Mouse (Mus musculus) intestine, embryonic 15.5 days (tissue): ENCODE measurements around the gene Qpctl. TPM values are rescaled to one million over a fixed set of nuclear protein-coding genes. Genes with fewer than 3 reads are reported as not detected.

ENCODE experiments used
- ATAC-seq: fragments of 200-750 bp; cut with Nextera tagmentation; 2 replicates; pipeline ENCODE4 v1.8.0; 2017; ENCODE audit warnings: moderate TSS enrichment, moderate library complexity
- H3K27ac ChIP-seq: fragments of 300-500 bp; sonication (generic); 2 replicates; pipeline ENCODE4 v1.5.1; 2015; ENCODE audit warnings: mild to moderate bottlenecking, inconsistent platforms
- H3K27me3 ChIP-seq: fragments of 300-500 bp; sonication (generic); replicated peaks from 2 replicates; pipeline ENCODE4 v1.6.1; 2015; ENCODE audit warnings: inconsistent platforms
- H3K36me3 ChIP-seq: fragments of 300-500 bp; sonication (generic); 2 replicates; pipeline ENCODE4 v1.6.1; 2015; ENCODE audit warnings: inconsistent platforms
- H3K4me1 ChIP-seq: fragments of 300-500 bp; sonication (generic); replicated peaks from 2 replicates; pipeline ENCODE4 v1.6.1; 2015; ENCODE audit warnings: inconsistent platforms
- H3K4me2 ChIP-seq: fragments of 300-500 bp; sonication (generic); replicated peaks from 2 replicates; pipeline ENCODE4 v1.6.1; 2015; ENCODE audit warnings: mild to moderate bottlenecking, inconsistent platforms
- H3K4me3 ChIP-seq: fragments of 300-500 bp; sonication (generic); replicated peaks from 2 replicates; pipeline ENCODE4 v1.5.1; 2015; ENCODE audit warnings: inconsistent platforms
- H3K9ac ChIP-seq: fragments of 300-500 bp; sonication (generic); 2 replicates; pipeline ENCODE4 v1.6.1; 2015; ENCODE audit warnings: inconsistent platforms
- H3K9me3 ChIP-seq: fragments of 300-500 bp; sonication (generic); 2 replicates; pipeline ENCODE4 v1.6.1; 2016; ENCODE audit warnings: inconsistent platforms
- WGBS: fragments of 180-500 bp; shearing (Covaris S2); methylation state at CpG from one replicate; pipeline ENCODE4 v1.1.7; 2015; 5-methylcytosine and 5-hydroxymethylcytosine counted together
- microRNA counts: library from miRNA; unstranded; fragments of <30 nt; microRNA quantifications from one replicate; lab custom pipeline; 2016
- polyA plus RNA-seq: library from polyadenylated mRNA; unstranded; fragments of >200 nt; fragmentation: Nextera tagmentation; extraction: Ambion mirVana; gene quantifications from 2 replicates; pipeline ENCODE4 v1.2.1, GENCODE M21; 2015

The Qpctl gene
- polyA plus RNA-seq, 1 experiment from 2014 or later, result 9.2 TPM

DNA sequence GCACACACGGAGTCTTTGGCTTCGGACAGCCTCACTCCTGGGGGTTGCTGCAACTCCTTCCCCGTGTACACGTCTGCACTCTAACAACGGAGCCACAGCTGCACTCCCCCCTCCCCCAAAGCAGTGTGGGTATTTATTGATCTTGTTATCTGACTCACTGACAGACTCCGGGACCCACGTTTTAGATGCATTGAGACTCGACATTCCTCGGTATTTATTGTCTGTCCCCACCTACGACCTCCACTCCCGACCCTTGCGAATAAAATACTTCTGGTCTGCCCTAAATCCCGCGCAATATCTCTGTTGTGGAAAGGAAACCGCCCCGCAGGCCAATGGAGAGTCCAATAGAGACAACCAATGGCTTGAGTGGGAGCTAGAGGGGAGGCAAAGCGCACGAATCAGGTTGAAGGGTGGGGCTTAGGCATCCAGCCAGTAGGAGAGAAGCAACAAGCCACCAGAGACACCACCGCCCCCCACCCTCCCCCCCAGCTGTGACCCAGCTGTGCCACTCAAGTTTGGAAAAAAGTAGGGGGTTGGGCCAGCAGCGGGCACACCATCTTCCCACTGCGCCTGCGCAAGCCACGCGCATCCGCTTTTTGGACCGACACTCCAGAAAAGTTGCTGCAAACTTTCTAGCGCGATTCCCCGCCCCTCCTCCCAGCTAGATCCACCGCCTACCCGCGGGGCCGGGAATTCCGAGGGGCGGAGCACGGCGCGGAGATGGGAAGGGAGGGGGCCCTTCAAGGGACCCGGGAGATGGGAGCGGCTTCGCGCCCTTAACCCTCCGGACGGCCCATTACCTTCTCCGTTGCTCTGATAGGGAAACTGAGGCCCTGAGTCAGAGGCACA lies 55.3 kb downstream of the Qpctl start:
- peak overlapping the region; percentile 84 for H3K9ac ChIP-seq
- H3K27me3 ChIP-seq, result no peaks in the 10 kb centered on the region; the same call in 1 of the 2 replicates
- H3K4me2 ChIP-seq, result peak overlapping the region; percentile 93
- peak overlapping the region; percentile 77 for H3K4me3 ChIP-seq
- peaks cover 39% of the 10 kb centered on the region for H3K4me1 ChIP-seq
- 0 out of 2 replicates have a peak, but pooled peaks cover 4% of the 10 kb centered on the region for H3K36me3 ChIP-seq
- ATAC-seq, result peak; percentile 87
- peak overlapping the region; percentile 97 for H3K27ac ChIP-seq
- no peaks in the 10 kb centered on the region for H3K9me3 ChIP-seq
- WGBS, result under 1% methylated on average over 45 of the region's 45 CpGs

- ATAC-seq, result peak; percentile 52
- Histone ChIP-seq H3K9ac (peak overlapping the region; percentile 45), H3K27ac (peak overlapping the region; percentile 97), H3K4me3 (peak overlapping the region; percentile 77), H3K9me3 (no peaks in the 10 kb centered on the region), H3K27me3 (no peaks in the 10 kb centered on the region; the same call in 1 of the 2 replicates), H3K4me2 (peak overlapping the region; percentile 93), H3K36me3 (0 out of 2 replicates have a peak, but pooled peaks cover 4% of the 10 kb centered on the region), H3K4me1 (peaks cover 39% of the 10 kb centered on the region)
- under 1% methylated on average over 15 of the region's 15 CpGs for WGBS
Observed at GRCm38 (mm10) chr7:19093174-19093521, 55.9 kb downstream of the Qpctl start.

DNA sequence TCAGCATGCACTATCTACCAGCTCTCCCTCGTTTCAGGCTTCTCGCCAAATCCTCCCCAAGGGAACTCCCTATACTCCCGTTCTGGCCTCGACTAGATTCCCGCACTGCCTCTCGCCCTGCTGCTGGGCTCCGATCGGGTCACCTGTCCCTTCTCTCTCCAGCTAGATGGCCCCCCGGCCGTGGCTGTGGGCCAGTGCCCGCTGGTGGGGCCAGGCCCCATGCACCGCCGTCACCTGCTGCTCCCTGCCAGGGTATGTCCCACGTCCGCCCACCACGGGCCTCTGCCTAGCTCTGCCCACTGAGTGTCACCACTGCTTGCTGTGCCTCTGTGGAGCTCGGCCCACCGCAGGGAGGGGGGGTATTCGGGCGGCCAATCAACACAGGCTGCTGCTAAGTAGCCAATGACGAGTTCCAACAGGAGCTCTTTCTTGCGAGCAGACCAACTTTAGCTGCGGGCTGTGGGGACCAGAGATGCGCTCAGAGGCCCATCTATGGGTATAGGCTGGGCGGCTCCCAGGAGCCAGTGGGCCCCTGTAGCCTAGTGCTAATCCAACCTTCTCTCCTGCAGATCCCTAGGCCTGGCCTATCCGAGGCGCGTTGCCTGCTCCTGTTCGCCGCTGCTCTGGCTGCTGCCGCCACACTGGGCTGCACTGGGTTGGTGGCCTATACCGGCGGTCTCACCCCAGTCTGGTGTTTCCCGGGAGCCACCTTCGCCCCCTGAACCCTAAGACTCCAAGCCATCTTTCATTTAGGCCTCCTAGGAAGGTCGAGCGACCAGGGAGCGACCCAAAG lies 56.5 kb downstream of the Qpctl start:
- ATAC-seq, result peak; percentile 19
- Histone ChIP-seq H3K9me3 (no peaks in the 10 kb centered on the region), H3K36me3 (0 out of 2 replicates have a peak, but pooled peaks cover 4% of the 10 kb centered on the region), H3K9ac (peak overlapping the region; percentile 45), H3K27ac (peak overlapping the region; percentile 97), H3K4me2 (peak overlapping the region; percentile 93), H3K4me3 (peak overlapping the region; percentile 77), H3K27me3 (no peaks in the 10 kb centered on the region; the same call in 1 of the 2 replicates), H3K4me1 (peaks cover 39% of the 10 kb centered on the region)
- 9% methylated on average over 38 of the region's 38 CpGs for WGBS

DNA sequence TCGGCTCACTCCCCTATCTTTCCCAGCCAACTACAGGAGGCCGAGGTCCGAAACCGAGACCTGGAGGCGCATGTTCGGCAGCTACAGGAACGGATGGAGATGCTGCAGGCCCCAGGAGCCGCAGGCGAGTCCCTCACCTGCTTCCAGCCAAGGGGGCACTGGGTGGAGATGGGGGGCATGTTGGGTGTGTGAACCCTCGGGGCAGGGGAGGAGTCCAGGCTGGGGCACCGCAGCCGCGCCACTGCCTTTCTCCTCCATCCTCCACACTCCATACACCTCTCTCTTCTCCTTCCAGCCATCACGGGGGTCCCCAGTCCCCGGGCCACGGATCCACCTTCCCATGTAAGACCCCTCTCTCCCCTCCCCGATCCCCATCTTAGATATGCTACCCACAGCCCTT lies 57.2 kb downstream of the Qpctl start:
- H3K4me1 ChIP-seq, result peaks cover 32% of the 10 kb centered on the region
- H3K4me3 ChIP-seq, result no peak overlapping the region
- no peaks in the 10 kb centered on the region for H3K9me3 ChIP-seq
- no peak overlapping the region for H3K9ac ChIP-seq
- WGBS, result 60% methylated on average over 17 of the region's 17 CpGs
- 0 out of 2 replicates have a peak, but pooled peaks cover 4% of the 10 kb centered on the region for H3K36me3 ChIP-seq
- no peak for ATAC-seq
- no peaks in the 10 kb centered on the region; the same call in 1 of the 2 replicates for H3K27me3 ChIP-seq
- no peak overlapping the region for H3K27ac ChIP-seq
- peak overlapping the region; percentile 93; the same call in 1 of the 2 replicates for H3K4me2 ChIP-seq

MicroRNAs within 50 kb of the gene (microRNA counts, 519-probe panel; counts per million panel counts)
- microRNA mmu-miR-330 (lab: Ali Mortazavi, UCI), result 1,575 counts per million, percentile 34 among the panel's probes with 10 or more counts

Other genes with a start within 250 kb of the Qpctl start
- 25.2 and 29.2 TPM in 2 replicates for gene Ccdc61, start 238.9 kb downstream of the Qpctl start, polyA plus RNA-seq
- 0.49 and 0.57 TPM in 2 replicates for gene Nova2, start 223.4 kb downstream of the Qpctl start, polyA plus RNA-seq
- gene Nanos2, start 161.9 kb downstream of the Qpctl start, polyA plus RNA-seq, result not detected in 2 replicates
- 2.5 and 2.9 TPM in 2 replicates for gene Mypop, start 158.0 kb downstream of the Qpctl start, polyA plus RNA-seq
- gene Irf2bp1, start 145.2 kb downstream of the Qpctl start, polyA plus RNA-seq, result 24.5 and 24.6 TPM in 2 replicates
- 26.6 and 28.3 TPM in 2 replicates for gene Foxa3, start 125.8 kb downstream of the Qpctl start, polyA plus RNA-seq
- gene Sympk, start 124.9 kb downstream of the Qpctl start, polyA plus RNA-seq, result 29.6 and 30.3 TPM in 2 replicates
- gene Rsph6a, start 94.6 kb downstream of the Qpctl start, polyA plus RNA-seq, result not detected in 2 replicates
- 11.0 and 13.4 TPM in 2 replicates for gene Dmwd, start 73.1 kb downstream of the Qpctl start, polyA plus RNA-seq
- gene Dmpk, start 65.4 kb downstream of the Qpctl start, polyA plus RNA-seq, result 52.2 and 53.7 TPM in 2 replicates
- 8.7 and 8.8 TPM in 2 replicates for gene Six5, start 54.7 kb downstream of the Qpctl start, polyA plus RNA-seq
- gene Gm4969, start 30.9 kb downstream of the Qpctl start, polyA plus RNA-seq, result 1.8 and 2.3 TPM in 2 replicates
- gene Fbxo46, start 29.4 kb downstream of the Qpctl start, polyA plus RNA-seq, result 10.5 and 12.8 TPM in 2 replicates
- 138 TPM in 2 replicates for gene Snrpd2, start 431 bp upstream of the Qpctl start, polyA plus RNA-seq
- 2.5 and 2.8 TPM in 2 replicates for gene Gipr, start 16.8 kb upstream of the Qpctl start, polyA plus RNA-seq
- 6.5 and 7.3 TPM in 2 replicates for gene Eml2, start 27.1 kb upstream of the Qpctl start, polyA plus RNA-seq
- gene Gpr4, start 63.2 kb upstream of the Qpctl start, polyA plus RNA-seq, result 1.4 and 1.5 TPM in 2 replicates
- 36.8 and 39.4 TPM in 2 replicates for gene Opa3, start 79.0 kb upstream of the Qpctl start, polyA plus RNA-seq
- 109 and 114 TPM in 2 replicates for gene Vasp, start 122.5 kb upstream of the Qpctl start, polyA plus RNA-seq
- gene Ppm1n, start 130.8 kb upstream of the Qpctl start, polyA plus RNA-seq, result 0.14 and 0.34 TPM in 2 replicates
- gene Rtn2, start 133.3 kb upstream of the Qpctl start, polyA plus RNA-seq, result 11.3 and 12.5 TPM in 2 replicates
- gene Fosb, start 160.8 kb upstream of the Qpctl start, polyA plus RNA-seq, result 0.09 and 0.14 TPM in 2 replicates
- gene Ercc1, start 195.5 kb upstream of the Qpctl start, polyA plus RNA-seq, result 51.6 and 52.0 TPM in 2 replicates
- gene Cd3eap, start 210.2 kb upstream of the Qpctl start, polyA plus RNA-seq, result 21.7 and 23.4 TPM in 2 replicates
- gene Ppp1r13l, start 210.5 kb upstream of the Qpctl start, polyA plus RNA-seq, result 3.1 and 4.8 TPM in 2 replicates
- gene Ercc2, start 232.7 kb upstream of the Qpctl start, polyA plus RNA-seq, result 16.7 and 17.3 TPM in 2 replicates